Mouse (Mus musculus) brown adipose tissue, adult 24 weeks (tissue): ENCODE results near the gene Ccl12. TPM values are rescaled to one million over a fixed set of nuclear protein-coding genes. Genes with fewer than 3 reads are reported as not detected.

Experiments used
- H3K27ac ChIP-seq: fragments of 200-500 bp; replicated peaks from 2 replicates; pipeline ENCODE4 v1.5.1; 2012; ENCODE audit warnings: low read depth, mild to moderate bottlenecking, low read length
- H3K4me1 ChIP-seq: fragments of 200-500 bp; 2 replicates; pipeline ENCODE4 v1.6.1; 2012; ENCODE audit warnings: low read length, mixed read lengths; ENCODE audit not compliant: control insufficient read depth, insufficient read depth, insufficient read length
- H3K4me3 ChIP-seq: fragments of 200-500 bp; 2 replicates; pipeline ENCODE4 v1.5.1; 2012; ENCODE audit warnings: low read depth, mild to moderate bottlenecking, low read length, moderate library complexity; ENCODE audit not compliant: insufficient read depth
- polyA plus RNA-seq: library from polyadenylated mRNA; stranded (reverse); fragments of >200 nt; gene quantifications from 2 replicates; pipeline ENCODE4 v1.2.4, GENCODE M21; 2012; ENCODE audit not compliant: missing spikeins, insufficient read depth, insufficient read length

Ccl12 gene
- polyA plus RNA-seq, 1 experiment = 4.0 TPM

DNA sequence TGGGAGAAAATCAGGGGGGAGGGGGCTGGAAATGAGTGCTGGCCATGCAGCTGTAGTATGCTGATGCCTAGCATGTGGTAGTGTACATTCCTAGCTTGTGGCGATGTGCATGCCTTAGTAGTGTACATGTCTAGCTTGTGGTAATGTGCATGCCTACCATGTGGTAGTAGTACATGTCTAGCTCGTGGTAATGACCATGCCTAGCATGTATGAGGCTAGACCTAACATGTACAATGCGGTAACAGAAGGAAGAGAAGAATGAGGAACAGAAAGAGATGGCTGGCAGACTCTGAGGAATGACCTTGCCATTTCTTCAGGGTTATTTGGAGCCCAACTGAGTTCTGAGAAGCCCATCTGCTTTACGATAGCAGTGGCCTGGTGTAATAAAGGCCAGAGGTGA, 558 bp upstream of the Ccl12 start:
- Histone ChIP-seq H3K4me1 (no peaks in the 10 kb centered on the region), H3K27ac (peak overlapping the region; percentile 7), H3K4me3 (no peak overlapping the region)

DNA sequence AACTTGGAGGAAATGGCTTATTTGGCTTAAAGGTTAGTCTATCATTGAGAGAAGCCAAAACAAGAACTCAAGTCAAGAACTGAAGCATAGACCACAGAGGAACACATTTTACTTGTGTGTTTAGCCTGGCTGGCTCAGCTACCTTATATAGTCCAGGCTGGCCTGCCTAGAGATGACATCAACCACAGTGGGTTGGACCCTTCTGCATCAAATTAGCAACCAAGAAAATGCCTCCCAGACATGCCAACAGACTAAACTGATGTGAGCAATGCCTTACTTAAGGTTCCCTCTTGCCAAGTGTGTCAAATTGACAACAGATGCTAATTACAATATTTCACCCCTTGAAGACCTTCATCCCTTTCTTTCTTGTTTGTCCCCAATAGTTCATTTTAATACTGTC, 8.0 kb downstream of the Ccl12 start:
- Histone ChIP-seq H3K4me3 (no peak overlapping the region), H3K27ac (no peak overlapping the region), H3K4me1 (no peaks in the 10 kb centered on the region)

- Histone ChIP-seq H3K27ac (no peak overlapping the region), H3K4me1 (no peaks in the 10 kb centered on the region), H3K4me3 (no peak overlapping the region)
Observed at GRCm38 (mm10) chr11:82110372-82111248, 9.0 kb downstream of the Ccl12 start.

DNA sequence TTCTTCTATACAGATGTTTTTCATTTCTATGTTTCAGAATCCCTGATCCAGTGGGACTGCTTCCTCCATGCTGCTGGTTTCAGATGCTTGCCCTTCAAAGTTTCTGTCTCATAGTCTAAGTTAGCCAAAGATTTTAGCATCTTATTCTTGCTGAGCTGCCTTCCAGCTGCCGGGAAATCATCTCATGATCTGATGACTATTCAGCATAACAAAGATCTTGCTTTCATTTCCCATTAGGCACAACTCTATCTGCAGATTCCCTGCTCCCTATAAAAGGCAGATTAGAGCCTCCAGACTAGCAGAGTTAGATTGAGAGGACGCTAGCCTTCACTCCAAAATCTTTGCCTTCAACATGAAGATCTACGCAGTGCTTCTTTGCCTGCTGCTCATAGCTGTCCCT, 13.2 kb downstream of the Ccl12 start, which contains the start of gene Ccl8:
TSS of gene Ccl8 (plus strand) at position 301 of the 400 bp plus-strand sequence.
- Histone ChIP-seq H3K4me3 (no peak within 1 kb of the TSS), H3K4me1 (no peaks in the 10 kb centered on the region), H3K27ac (0 out of 2 replicates have a peak within 1 kb of the TSS, but pooled peaks have one; percentile 5)

GRCm38 (mm10) chr11:82116041-82116440, 14.4 kb downstream of the Ccl12 start:
- no peak overlapping the region for H3K4me3 ChIP-seq
- H3K4me1 ChIP-seq = no peaks in the 10 kb centered on the region
- H3K27ac ChIP-seq = no peak overlapping the region

DNA sequence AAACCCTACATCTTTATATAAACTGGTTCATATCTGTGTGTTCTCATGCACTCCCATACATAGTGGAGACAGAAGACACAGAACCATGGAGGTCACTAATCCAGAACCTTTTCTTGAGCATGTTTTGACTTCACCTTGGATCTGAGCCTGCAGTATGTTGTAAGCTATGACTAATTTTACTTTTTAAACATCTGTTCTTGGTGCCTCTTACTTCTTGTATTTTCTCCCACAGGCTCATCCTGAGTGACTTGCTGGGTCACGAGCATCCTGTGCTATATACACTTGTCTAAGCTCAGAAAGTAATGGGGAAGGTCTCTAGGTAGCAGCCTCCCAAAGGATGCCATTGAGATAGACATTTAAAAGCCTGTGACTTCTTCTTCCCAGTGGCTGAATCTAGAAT, 31.3 kb downstream of the Ccl12 start:
- Histone ChIP-seq H3K4me1 (no peaks in the 10 kb centered on the region), H3K4me3 (no peak overlapping the region), H3K27ac (no peak overlapping the region; the same call in 1 of the 2 replicates)

DNA sequence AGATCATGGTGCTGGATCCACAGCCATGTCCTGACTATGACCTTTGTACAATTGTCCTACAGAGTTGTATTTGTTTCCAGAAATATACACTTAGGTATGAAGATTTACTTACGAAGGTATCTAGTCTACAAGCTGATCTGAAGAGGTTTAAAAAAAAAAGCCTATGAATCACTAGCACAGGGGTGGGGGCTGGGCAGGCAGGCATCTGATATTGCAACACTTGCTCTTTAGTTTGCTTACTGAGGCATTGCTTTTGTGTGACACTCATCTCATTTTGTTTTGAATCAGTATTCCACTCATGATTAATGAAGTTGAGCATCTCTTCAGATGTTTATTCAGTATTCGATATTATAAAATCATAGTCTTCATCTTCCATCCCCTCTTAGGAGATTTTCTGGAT, 34.6 kb downstream of the Ccl12 start:
- no peak overlapping the region for H3K27ac ChIP-seq

GRCm38 (mm10) chr11:82139492-82140094, 37.9 kb downstream of the Ccl12 start:
- 0 out of 2 replicates have a peak, but pooled peaks cover 2% of the 10 kb centered on the region for H3K4me1 ChIP-seq
- H3K27ac ChIP-seq = peak overlapping the region; percentile 19; the same call in 1 of the 2 replicates
- no peak overlapping the region for H3K4me3 ChIP-seq

More for the DNA sequence above, 34.6 kb downstream of the Ccl12 start:
- Histone ChIP-seq H3K4me1 (0 out of 2 replicates have a peak, but pooled peaks cover 2% of the 10 kb centered on the region), H3K4me3 (no peak overlapping the region)

Other genes with a start within 250 kb of the Ccl12 start
- gene 5530401A14Rik, start 241.2 kb upstream of the Ccl12 start, polyA plus RNA-seq = not detected in 2 replicates
- not detected in 2 replicates for gene Asic2, start 133.4 kb upstream of the Ccl12 start, polyA plus RNA-seq
- 3.2 and 14.0 TPM in 2 replicates for gene Ccl2, start 66.3 kb upstream of the Ccl12 start, polyA plus RNA-seq
- not detected in 2 replicates for gene Gm17268, start 63.3 kb upstream of the Ccl12 start, polyA plus RNA-seq
- 3.4 and 10.1 TPM in 2 replicates for gene Ccl7, start 56.1 kb upstream of the Ccl12 start, polyA plus RNA-seq
- 50.1 and 51.7 TPM in 2 replicates for gene Ccl11, start 44.0 kb upstream of the Ccl12 start, polyA plus RNA-seq
- 10.5 and 10.8 TPM in 2 replicates for gene Ccl8, start 13.3 kb downstream of the Ccl12 start, polyA plus RNA-seq
- not detected in 2 replicates for gene Ccl1, start 203.8 kb downstream of the Ccl12 start, polyA plus RNA-seq